Mouse (Mus musculus) bone marrow, adult 2 months (tissue): ENCODE data around the gene Leap2. TPM values are rescaled to one million over a fixed set of nuclear protein-coding genes. Genes with fewer than 3 reads are reported as not detected.

Source experiments
- H3K27ac ChIP-seq: fragments of 200-500 bp; 2 replicates; pipeline ENCODE4 v1.5.1; 2012; ENCODE audit warnings: low read depth, mild to moderate bottlenecking, control low read depth, inconsistent platforms, low read length; ENCODE audit not compliant: control insufficient read depth, poor library complexity, insufficient read depth
- H3K4me1 ChIP-seq: fragments of 200-500 bp; 2 replicates; pipeline ENCODE4 v1.6.1; 2011; ENCODE audit warnings: low read length; ENCODE audit not compliant: control insufficient read depth, insufficient read depth
- H3K4me3 ChIP-seq: fragments of 200-500 bp; replicated peaks from 2 replicates; pipeline ENCODE3; 2011; ENCODE audit warnings: mild to moderate bottlenecking, low read depth, low read length, control low read depth; ENCODE audit not compliant: control insufficient read depth
- CTCF ChIP-seq: fragments of 200-500 bp; IDR thresholded peaks from 2 replicates; pipeline ENCODE4 v1.5.1; 2011; ENCODE audit warnings: low read length, control low read depth; ENCODE audit not compliant: control insufficient read depth, insufficient read depth
- POLR2A ChIP-seq: fragments of 200-500 bp; IDR thresholded peaks from 2 replicates; pipeline ENCODE4 v1.6.1; 2011; ENCODE audit warnings: low read depth, mild to moderate bottlenecking, control low read depth, low read length, borderline replicate concordance; ENCODE audit not compliant: control insufficient read depth
- WGBS: fragments of 180-500 bp; shearing (Covaris S2); methylation state at CpG from one replicate; pipeline ENCODE4 v1.1.7; 2018; 5-methylcytosine and 5-hydroxymethylcytosine counted together
- polyA plus RNA-seq: library from polyadenylated mRNA; stranded (reverse); fragments of >200 nt; gene quantifications from 2 replicates; pipeline ENCODE4 v1.2.4, GENCODE M21; 2011; ENCODE audit warnings: low replicate concordance; ENCODE audit not compliant: missing spikeins, insufficient read depth, insufficient read length

Leap2 gene
- polyA plus RNA-seq, 1 experiment = not detected

DNA sequence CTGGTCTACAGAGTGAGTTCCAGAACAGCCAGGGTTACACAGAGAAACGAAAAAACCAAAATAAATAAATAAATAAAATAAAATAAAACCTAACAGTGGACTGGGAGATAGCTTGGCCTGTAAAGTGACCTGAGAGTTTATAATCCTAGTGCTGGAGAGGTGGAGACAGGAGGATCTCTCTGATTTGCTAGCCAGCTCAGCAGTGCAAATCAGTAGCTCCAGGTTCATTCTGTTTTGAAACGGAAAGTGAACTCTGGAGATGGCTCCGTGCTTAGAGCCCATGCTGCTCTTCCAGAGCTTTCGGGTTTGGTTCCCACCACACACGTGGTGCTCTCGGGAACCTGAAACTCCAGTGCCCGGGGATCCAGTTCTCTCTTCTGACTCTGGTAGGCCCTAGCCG lies 25.0 kb upstream of the Leap2 start:
- Histone ChIP-seq H3K4me3 (no peak overlapping the region), H3K27ac (no peak overlapping the region), H3K4me1 (no peaks in the 10 kb centered on the region; the same call in 1 of the 2 replicates)
- TF ChIP-seq CTCF (no peak), POLR2A (no peak)
- 86% methylated on average over 8 of the region's 8 CpGs for WGBS

DNA sequence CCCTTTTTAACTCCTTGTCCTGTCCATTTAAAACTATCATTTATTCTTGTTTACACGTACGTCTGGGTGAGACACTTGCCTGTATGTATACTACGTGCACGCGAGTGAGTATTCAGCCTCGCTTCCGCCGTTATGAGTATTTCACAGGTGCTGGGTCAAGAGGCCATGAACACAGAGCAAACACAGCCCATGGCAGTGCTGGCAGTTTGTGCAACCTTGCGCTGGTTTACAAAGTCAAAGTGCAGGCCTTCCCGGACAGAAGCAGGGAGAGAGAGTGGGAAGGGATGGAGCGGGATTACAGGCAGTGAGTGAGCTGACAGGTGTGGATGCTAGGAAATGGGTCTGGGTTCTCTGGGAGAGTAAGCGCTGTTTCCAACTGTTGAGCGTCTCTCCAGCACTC lies 23.2 kb upstream of the Leap2 start:
- WGBS = 88% methylated on average over 13 of the region's 13 CpGs
- TF ChIP-seq POLR2A (no peak), CTCF (no peak)
- H3K4me1 ChIP-seq = no peaks in the 10 kb centered on the region; the same call in 1 of the 2 replicates
- no peak overlapping the region for H3K4me3 ChIP-seq
- H3K27ac ChIP-seq = no peak overlapping the region

DNA sequence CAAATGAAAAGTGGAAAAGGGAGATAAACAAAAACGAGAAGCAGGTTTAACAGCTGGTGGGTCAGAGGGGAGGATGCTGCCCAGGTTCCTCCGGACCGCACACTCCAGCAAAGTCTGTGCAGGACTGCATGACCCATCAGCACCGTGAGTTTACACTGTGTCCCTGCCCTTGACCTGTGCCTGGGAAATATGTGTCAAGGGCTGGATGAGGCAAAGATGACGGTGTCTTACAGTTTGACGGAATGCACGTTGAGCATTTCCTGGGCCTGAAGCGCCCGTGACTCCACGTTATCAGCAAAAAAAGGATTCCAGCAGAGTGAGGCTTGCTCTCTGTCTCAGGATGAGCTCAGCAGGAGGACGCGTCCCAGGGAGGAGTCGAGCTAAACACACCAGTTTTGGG lies 22.6 kb upstream of the Leap2 start:
- H3K4me3 ChIP-seq = no peak overlapping the region
- 90% methylated on average over 13 of the region's 13 CpGs for WGBS
- no peaks in the 10 kb centered on the region; the same call in 1 of the 2 replicates for H3K4me1 ChIP-seq
- TF ChIP-seq POLR2A (no peak), CTCF (no peak)
- H3K27ac ChIP-seq = no peak overlapping the region

DNA sequence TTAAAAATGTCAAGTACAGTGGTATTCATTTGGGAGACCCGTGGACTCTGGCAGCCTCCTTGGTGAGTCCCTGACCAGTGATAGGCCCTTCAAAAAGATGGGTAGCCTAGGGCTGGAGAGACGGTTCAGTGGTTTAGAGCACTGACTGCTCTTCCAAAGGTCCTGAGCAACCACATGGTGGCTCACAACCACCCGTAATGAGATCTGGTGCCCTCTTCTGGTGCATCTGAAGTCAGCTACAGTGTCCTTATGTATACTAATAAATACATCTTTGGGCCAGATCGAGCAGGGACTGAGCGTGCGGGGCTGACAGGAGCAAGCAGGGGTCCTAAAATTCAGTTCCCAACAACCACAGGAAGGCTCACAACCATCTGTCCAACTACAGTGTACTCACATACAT lies 20.9 kb upstream of the Leap2 start:
- Histone ChIP-seq H3K4me1 (no peaks in the 10 kb centered on the region; the same call in 1 of the 2 replicates), H3K27ac (no peak overlapping the region), H3K4me3 (no peak overlapping the region)
- WGBS = 8% methylated on average over 6 of the region's 6 CpGs
- TF ChIP-seq POLR2A = no peak
- TF ChIP-seq CTCF = peak; percentile 45; the same call in 1 of the 2 replicates

GRCm38 (mm10) chr11:53441921-53442320 lies 19.0 kb upstream of the Leap2 start:
- no peak overlapping the region for H3K27ac ChIP-seq
- WGBS = 5% methylated on average over 12 of the region's 12 CpGs
- H3K4me3 ChIP-seq = no peak overlapping the region
- H3K4me1 ChIP-seq = no peaks in the 10 kb centered on the region; the same call in 1 of the 2 replicates
- no peak for TF ChIP-seq POLR2A
- no peak for TF ChIP-seq CTCF

- H3K4me1 ChIP-seq = peaks cover 1% of the 10 kb centered on the region; the same call in 1 of the 2 replicates
- TF ChIP-seq POLR2A = no peak
- no peak for TF ChIP-seq CTCF
- H3K27ac ChIP-seq = no peak overlapping the region
- no peak overlapping the region for H3K4me3 ChIP-seq
- WGBS = 63% methylated on average over 6 of the region's 6 CpGs
Observed at GRCm38 (mm10) chr11:53436338-53436737, 13.4 kb upstream of the Leap2 start.

GRCm38 (mm10) chr11:53435504-53435903 lies 12.5 kb upstream of the Leap2 start:
- peaks cover 2% of the 10 kb centered on the region; the same call in 1 of the 2 replicates for H3K4me1 ChIP-seq
- WGBS = 71% methylated on average over 8 of the region's 8 CpGs
- H3K4me3 ChIP-seq = no peak overlapping the region
- TF ChIP-seq POLR2A (no peak), CTCF (no peak)
- H3K27ac ChIP-seq = no peak overlapping the region

GRCm38 (mm10) chr11:53433057-53433456 lies 10.1 kb upstream of the Leap2 start:
- H3K4me3 ChIP-seq = no peak overlapping the region
- peaks cover 4% of the 10 kb centered on the region for H3K4me1 ChIP-seq
- WGBS = 27% methylated on average over 6 of the region's 6 CpGs
- TF ChIP-seq POLR2A (no peak), CTCF (no peak)
- H3K27ac ChIP-seq = no peak overlapping the region

- TF ChIP-seq CTCF (no peak), POLR2A (no peak)
- 13% methylated on average over 9 of the region's 9 CpGs for WGBS
- Histone ChIP-seq H3K27ac (peak overlapping the region; percentile 85), H3K4me1 (peaks cover 4% of the 10 kb centered on the region), H3K4me3 (peak overlapping the region; percentile 98)
Observed at GRCm38 (mm10) chr11:53431347-53432056, 8.5 kb upstream of the Leap2 start.
